Mouse (Mus musculus): ENCODE measurements around the gene Olfr523.

Olfr523 gene

DNA sequence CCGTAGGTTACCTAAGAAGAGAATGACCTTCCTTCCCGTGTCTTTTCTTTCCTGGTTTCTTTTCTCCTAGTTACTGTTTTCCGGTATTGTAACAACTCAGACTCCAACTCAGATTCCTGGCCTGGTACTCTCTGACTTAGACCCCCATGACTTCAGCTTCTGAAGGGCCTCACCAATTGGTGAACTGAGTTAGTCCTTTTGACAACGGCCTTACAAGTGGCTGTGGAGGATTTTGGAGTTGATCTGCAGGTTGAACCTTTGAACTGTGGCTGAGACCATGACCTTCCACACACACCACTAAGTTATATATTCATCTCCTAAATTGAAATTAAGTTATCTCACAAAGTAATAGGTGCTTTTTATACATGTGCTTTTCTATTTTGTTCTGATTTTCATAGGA, 11.2 kb downstream of the Olfr523 start:
- no peak for DNase-seq

- no peak for DNase-seq
Measured at GRCm38 (mm10) chr7:140186646-140187620, 13.9 kb downstream of the Olfr523 start.

- DNase-seq: no peak
Measured at GRCm38 (mm10) chr7:140187721-140188390, 14.8 kb downstream of the Olfr523 start.

- DNase-seq: no peak
Measured at GRCm38 (mm10) chr7:140188391-140189328, 15.6 kb downstream of the Olfr523 start.

- DNase-seq: no peak
Measured at GRCm38 (mm10) chr7:140190435-140190834, 17.4 kb downstream of the Olfr523 start.

- no peak for DNase-seq
Measured at GRCm38 (mm10) chr7:140192445-140192844, 19.4 kb downstream of the Olfr523 start.

DNA sequence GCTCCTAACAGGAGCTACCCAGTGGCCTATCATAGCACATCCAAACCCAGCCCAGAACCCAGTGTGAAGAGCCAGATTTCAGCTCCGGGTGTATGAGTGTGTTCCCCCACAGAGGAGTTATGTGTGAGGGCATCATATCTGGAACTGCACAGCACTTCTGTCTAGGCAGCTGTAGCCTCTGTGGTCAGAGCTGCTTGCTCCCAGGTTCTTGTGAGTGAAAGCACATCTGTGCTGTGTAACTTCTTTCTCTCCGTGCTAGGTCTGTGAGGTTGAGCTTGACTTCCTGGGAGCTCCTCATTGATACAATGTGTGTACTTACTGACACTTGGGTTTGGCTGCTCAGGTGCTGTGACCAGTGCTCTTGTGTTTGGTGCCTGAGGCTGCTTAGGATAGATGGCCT, 19.8 kb downstream of the Olfr523 start:
- no peak for DNase-seq

DNA sequence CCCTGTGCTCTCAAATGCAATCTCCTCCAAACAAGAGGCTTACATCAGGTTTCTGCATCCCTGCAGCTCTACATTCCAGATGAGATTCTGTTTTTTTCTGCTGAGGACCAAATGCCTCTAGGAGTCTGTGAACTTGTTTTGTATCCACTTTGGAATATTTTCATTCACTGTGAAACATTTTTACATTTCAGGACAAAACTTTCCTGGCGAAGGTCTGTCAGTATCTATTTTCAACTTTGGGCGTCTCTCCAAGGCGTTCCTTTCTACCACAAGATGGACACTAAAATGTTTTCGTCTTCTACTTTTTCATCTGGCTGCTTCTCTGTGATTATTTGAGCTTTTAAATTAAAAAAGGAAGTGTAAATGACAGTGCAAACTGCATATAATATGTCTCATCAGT, 21.0 kb downstream of the Olfr523 start:
- DNase-seq: no peak

- no peak for DNase-seq
Measured at GRCm38 (mm10) chr7:140196002-140196401, 23.0 kb downstream of the Olfr523 start.

- no peak for DNase-seq
Measured at GRCm38 (mm10) chr7:140201090-140201489, 28.1 kb downstream of the Olfr523 start.

DNA sequence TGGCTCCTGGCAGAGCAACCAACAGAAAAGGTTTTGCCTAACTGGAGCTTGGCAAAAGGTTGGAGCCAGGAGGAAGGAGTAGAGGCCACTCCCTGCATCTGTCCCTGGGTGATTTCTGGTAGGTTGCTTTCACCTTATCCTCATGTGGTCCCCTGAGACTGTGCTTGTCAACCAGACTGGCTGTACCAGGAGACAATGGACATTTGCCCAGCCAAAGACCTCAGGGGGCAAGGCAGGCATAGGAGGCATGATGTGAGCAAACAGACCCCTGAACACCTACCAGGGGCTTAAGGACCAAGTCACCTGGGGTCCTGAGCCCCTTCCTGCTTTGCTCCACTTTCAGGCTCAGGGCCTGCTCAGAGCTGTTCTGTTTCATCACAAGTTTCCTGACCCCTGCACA, 32.8 kb downstream of the Olfr523 start, which contains the start of gene Olfr524:
TSS of gene Olfr524 (minus strand) at position 101 of the 400 bp plus-strand sequence.
- no peak for DNase-seq

DNA sequence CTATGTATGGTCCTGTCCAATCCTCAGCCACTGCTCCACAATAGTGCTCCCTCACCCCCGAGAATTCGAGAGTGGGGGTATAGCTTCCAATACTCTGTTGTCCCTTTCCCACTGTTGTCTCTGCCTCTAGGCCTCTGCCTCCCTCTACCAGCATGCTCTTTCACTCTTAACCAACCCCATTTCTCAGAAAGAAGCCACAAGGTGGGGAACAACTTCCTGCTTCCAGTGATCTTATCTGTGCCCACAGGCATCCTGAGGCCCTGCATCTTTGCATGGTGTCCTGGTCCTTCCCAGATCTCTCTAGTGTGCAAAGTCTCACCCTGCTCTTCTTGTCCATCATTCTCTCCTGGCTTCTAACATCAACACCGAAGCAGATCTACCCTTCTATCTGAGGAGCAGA, 33.9 kb downstream of the Olfr523 start:
- no peak for DNase-seq

DNA sequence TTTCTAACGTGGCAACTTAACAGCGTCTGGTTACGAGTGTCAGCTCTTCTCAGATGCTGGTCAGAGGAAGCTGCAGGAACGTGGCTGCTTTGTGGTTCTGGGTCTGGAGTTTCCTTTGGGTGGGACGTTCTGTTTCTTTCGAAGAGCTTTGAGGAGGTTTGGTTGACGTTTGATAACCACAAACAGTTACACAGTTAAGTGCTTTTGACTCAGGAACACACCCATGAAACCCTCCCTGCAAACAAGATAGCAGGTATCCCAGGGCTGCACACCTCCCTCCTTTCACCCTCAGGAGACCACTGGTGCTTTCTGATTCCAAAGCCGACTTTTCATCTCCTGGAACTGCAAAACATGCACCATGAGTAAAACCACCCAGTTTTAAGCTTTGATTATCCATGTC, 35.1 kb downstream of the Olfr523 start:
- no peak for DNase-seq

GRCm38 (mm10) chr7:140208677-140209076, 35.7 kb downstream of the Olfr523 start:
- DNase-seq: no peak

DNA sequence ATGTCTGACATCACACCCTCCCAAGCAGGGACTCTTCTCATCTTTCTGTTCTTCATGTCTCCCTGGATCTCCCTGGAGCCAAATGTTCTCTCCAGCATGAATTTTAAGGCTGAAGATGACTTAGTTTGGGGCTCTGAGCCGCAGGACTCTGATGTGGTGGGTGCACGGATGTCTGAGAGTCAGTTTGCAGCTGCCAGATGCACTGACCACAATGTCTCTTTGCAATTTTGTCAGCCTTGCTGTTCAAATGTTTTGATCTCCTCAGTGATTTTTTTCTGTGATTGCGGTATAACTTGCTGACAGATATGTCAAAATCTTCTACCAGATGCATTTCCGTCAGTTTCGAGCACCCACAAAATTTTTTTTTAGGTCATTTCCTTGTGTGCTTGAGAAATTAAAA, 40.8 kb downstream of the Olfr523 start:
- no peak for DNase-seq

GRCm38 (mm10) chr7:140217967-140218366, 45.0 kb downstream of the Olfr523 start, which contains the start of gene Cd163l1:
TSS of gene Cd163l1 (plus strand) at chr7:140218267.
- no peak for DNase-seq

- no peak for DNase-seq
Measured at GRCm38 (mm10) chr7:140219268-140219667, 46.3 kb downstream of the Olfr523 start.

DNA sequence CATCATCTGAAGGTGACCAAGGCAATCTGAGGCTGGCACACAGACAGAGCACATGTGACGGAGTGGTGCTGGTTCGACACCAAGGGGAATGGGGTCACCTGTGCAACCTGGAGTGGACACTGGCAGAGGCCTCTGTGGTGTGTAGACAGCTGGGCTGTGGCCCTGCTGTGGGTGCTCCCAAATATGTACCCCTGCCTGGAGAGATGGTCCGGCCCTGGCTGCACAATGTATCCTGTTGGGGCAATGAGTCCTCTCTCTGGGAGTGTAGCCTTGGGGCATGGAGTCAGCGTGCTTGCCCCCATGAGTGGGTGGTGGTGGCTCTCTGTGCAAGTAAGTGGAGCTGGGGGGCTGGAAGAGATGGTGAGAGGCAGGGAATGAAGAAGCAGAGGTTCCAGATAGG, 47.4 kb downstream of the Olfr523 start:
- DNase-seq: no peak

DNA sequence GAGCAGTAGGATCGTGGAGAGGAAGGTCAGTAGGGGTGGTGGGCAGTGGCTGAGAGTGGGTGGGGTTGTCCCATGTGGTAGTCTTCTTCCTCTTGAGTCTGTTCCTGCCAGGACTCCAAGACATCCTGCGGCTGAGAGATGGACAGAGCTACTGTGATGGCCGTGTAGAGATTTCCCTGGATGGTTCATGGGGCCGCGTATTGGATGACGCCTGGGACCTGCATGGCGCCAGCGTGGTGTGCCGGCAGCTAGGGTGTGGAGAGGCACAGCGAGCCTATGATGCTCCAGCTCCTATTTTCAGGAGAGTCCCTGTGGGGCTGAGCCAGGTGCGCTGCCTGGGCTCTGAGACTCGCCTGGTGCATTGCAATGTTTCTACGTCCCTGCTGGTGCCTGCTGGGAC, 51.2 kb downstream of the Olfr523 start:
- DNase-seq: no peak
